Mouse (Mus musculus): Measurements from ENCODE around the gene Vps26b.

The Vps26b gene

GRCm38 (mm10) chr9:27029828-27030762, at the start of gene Vps26b, which contains the start of gene Ncapd3:
Gene Vps26b (minus strand): TSS chr9:27030065.
Gene Ncapd3 (plus strand): TSS chr9:27030175.
- DNase-seq (ENCODE audit: low spot score) = peak; percentile 96

- no peak for DNase-seq (ENCODE audit: low spot score)
Observed at GRCm38 (mm10) chr9:27075812-27076211, 45.9 kb upstream of the Vps26b start.

- DNase-seq (ENCODE audit: low spot score) = peak; percentile 11
Observed at GRCm38 (mm10) chr9:27074677-27075076, 44.8 kb upstream of the Vps26b start.

GRCm38 (mm10) chr9:27070895-27071294, 41.0 kb upstream of the Vps26b start:
- no peak for DNase-seq (ENCODE audit: low spot score)

- no peak for DNase-seq (ENCODE audit: low spot score)
Observed at GRCm38 (mm10) chr9:27058341-27058740, 28.5 kb upstream of the Vps26b start.

GRCm38 (mm10) chr9:27049492-27049891, 19.6 kb upstream of the Vps26b start:
- no peak for DNase-seq (ENCODE audit: low spot score)

GRCm38 (mm10) chr9:27043892-27044291, 14.0 kb upstream of the Vps26b start:
- DNase-seq (ENCODE audit: low spot score) = no peak

GRCm38 (mm10) chr9:27030763-27031100, 867 bp upstream of the Vps26b start:
- no peak for DNase-seq (ENCODE audit: low spot score)

GRCm38 (mm10) chr9:27029022-27029827, 640 bp downstream of the Vps26b start:
- DNase-seq (ENCODE audit: low spot score) = peak; percentile 39

- DNase-seq (ENCODE audit: low spot score) = no peak
Observed at GRCm38 (mm10) chr9:27026708-27027107, 3.2 kb downstream of the Vps26b start.

- DNase-seq (ENCODE audit: low spot score) = no peak
Observed at GRCm38 (mm10) chr9:27023681-27024080, 6.2 kb downstream of the Vps26b start.

GRCm38 (mm10) chr9:27018961-27019360, 10.9 kb downstream of the Vps26b start:
- DNase-seq (ENCODE audit: low spot score) = no peak

GRCm38 (mm10) chr9:27011572-27011971, 18.3 kb downstream of the Vps26b start:
- no peak for DNase-seq (ENCODE audit: low spot score)

- no peak for DNase-seq (ENCODE audit: low spot score)
Observed at GRCm38 (mm10) chr9:27009231-27009630, 20.6 kb downstream of the Vps26b start.

- DNase-seq (ENCODE audit: low spot score) = no peak
Observed at GRCm38 (mm10) chr9:27006866-27007265, 23.0 kb downstream of the Vps26b start.

- DNase-seq (ENCODE audit: low spot score) = no peak
Observed at GRCm38 (mm10) chr9:27005933-27006332, 23.9 kb downstream of the Vps26b start.

GRCm38 (mm10) chr9:27005231-27005630, 24.6 kb downstream of the Vps26b start:
- DNase-seq (ENCODE audit: low spot score) = no peak

GRCm38 (mm10) chr9:26999461-27000395, 30.1 kb downstream of the Vps26b start, which contains the start of the genes Acad8 and Thyn1:
Gene Acad8 (minus strand): TSS chr9:26999566.
Gene Thyn1 (plus strand): TSS chr9:26999710.
- peak; percentile 95 for DNase-seq (ENCODE audit: low spot score)

GRCm38 (mm10) chr9:26998669-26999460, 31.0 kb downstream of the Vps26b start:
- no peak for DNase-seq (ENCODE audit: low spot score)

GRCm38 (mm10) chr9:26997501-26997900, 32.4 kb downstream of the Vps26b start:
- no peak for DNase-seq (ENCODE audit: low spot score)

GRCm38 (mm10) chr9:26997062-26997461, 32.8 kb downstream of the Vps26b start:
- no peak for DNase-seq (ENCODE audit: low spot score)
